Mouse (Mus musculus) embryonic fibroblast, embryonic 13.5 days (primary cell): Measurements from ENCODE around the gene Ppp1r18.

ENCODE experiments used
- CTCF ChIP-seq: IDR thresholded peaks from 2 replicates; pipeline ENCODE4 v1.5.1; 2011; ENCODE audit warnings: mild to moderate bottlenecking, control low read depth, low read length, moderate library complexity, borderline replicate concordance; ENCODE audit not compliant: insufficient read depth
- POLR2A ChIP-seq: IDR thresholded peaks from 2 replicates; pipeline ENCODE4 v1.6.1; 2011; ENCODE audit warnings: low read depth, mild to moderate bottlenecking, control low read depth, low read length, moderate library complexity

GRCm38 (mm10) chr17:35866281-35866831 lies 963 bp downstream of the Ppp1r18 start:
- TF ChIP-seq CTCF = no peak
- peak; percentile 77 for TF ChIP-seq POLR2A
